Mouse (Mus musculus) large intestine, adult 2 months (tissue): Measurements from ENCODE around the gene Ccdc93. TPM values are rescaled to one million over a fixed set of nuclear protein-coding genes. Genes with fewer than 3 reads are reported as not detected.

ENCODE experiments used
- polyA plus RNA-seq: library from polyadenylated mRNA; depleted of rRNA; stranded (reverse); fragments of >200 nt; gene quantifications from 2 replicates; pipeline ENCODE4 v1.2.3, GENCODE M21; 2012; rRNA removed

Ccdc93 gene
- polyA plus RNA-seq, 1 experiment, result 8.0 TPM

Other genes with a start within 250 kb of the Ccdc93 start
- gene Insig2, start 98.5 kb upstream of the Ccdc93 start, polyA plus RNA-seq, result 59.3 and 59.4 TPM in 2 replicates
- gene Htr5b, start 97.4 kb downstream of the Ccdc93 start, polyA plus RNA-seq, result not detected in 2 replicates
- gene Ddx18, start 136.9 kb downstream of the Ccdc93 start, polyA plus RNA-seq, result 25.0 and 25.9 TPM in 2 replicates